Mouse (Mus musculus) ES-E14 (cell line): ENCODE results near the gene Reep3.

ENCODE experiments used
- CHD2 ChIP-seq: IDR thresholded peaks from 2 replicates; pipeline ENCODE4 v1.6.1; 2014; ENCODE audit warnings: mild to moderate bottlenecking, low read depth, low read length, inconsistent platforms
- HCFC1 ChIP-seq: IDR thresholded peaks from 2 replicates; pipeline ENCODE4 v1.6.1; 2012; ENCODE audit warnings: low read length, inconsistent platforms, borderline replicate concordance; ENCODE audit not compliant: insufficient read depth
- MAFK ChIP-seq: IDR thresholded peaks from 2 replicates; pipeline ENCODE4 v1.6.1; 2014; ENCODE audit warnings: mild to moderate bottlenecking, low read depth, low read length, inconsistent platforms; ENCODE audit not compliant: insufficient read depth
- ZC3H11A ChIP-seq: IDR thresholded peaks from 2 replicates; pipeline ENCODE4 v1.6.1; 2012; ENCODE audit warnings: low read depth, mild to moderate bottlenecking, inconsistent platforms, low read length, borderline replicate concordance
- ZNF384 ChIP-seq: IDR thresholded peaks from 2 replicates; pipeline ENCODE4 v1.6.1; 2012; ENCODE audit warnings: low read depth, low read length, inconsistent platforms

DNA sequence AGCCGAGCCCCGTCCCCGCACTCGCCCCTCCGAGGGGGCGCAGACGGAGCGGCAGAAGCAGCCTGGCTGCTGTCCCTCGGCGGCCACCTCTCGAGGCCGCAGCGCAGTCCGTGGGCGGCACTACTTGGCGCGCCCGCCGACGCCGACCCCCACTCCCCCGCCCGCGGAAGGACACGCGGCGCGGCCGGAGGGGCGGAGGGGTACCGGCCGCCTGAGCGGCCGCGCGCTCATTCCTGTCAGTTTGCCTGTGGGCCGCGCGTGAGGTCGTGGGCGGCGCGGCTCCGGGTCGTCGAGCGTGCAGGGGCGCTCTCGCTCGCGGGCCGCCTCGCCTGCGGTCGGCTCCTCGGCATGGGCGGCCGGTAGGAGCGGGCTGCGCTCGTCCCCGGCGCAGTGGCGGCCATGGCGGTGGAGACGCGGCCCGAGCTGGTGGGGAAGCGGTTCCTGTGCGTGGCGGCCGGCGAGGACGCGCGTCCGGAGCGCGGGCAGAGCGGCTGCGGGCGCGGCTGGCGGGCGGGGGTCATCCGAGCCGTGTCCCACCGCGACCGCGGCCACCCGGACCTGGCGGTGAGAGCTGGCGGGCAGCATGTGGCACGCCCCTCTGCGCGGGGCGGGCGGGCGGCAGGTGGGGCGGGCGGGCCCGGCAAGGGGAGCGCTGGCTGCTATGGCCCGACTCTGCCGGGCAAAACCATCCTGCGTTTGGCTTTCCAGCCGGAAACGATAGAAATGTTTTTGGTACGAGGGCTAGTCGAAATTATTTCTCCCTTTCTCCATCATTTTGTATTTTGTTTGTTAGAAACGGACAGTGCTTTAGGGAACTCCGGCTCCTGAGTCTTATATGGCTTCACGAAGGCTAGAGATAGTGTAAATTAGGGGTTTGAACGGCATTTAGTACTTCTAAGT, 30.4 kb upstream of the Reep3 start:
- TF ChIP-seq HCFC1 (no peak), ZNF384 (no peak), ZC3H11A (no peak), CHD2 (no peak), MAFK (no peak)
